In genomic region chr7:44547041-44547440, GRCm38 (mm10) we compare ENCODE assay signal across 1 mouse cellular context.
TF ChIP-seq lines count a peak whose summit lies in the region.

No protein-coding gene starts in this region.

TF ChIP-seq in CH12.LX, 34 proteins besides CTCF, POLR2A, EP300 and RAD21:
- no peak for TF ChIP-seq TCF12 (IDR thresholded peaks at IDR 0.05; ENCODE audit: low read depth, low read length)
- TF ChIP-seq MAFK (IDR thresholded peaks at IDR 0.05; ENCODE audit: insufficient replicate concordance, low read length): no peak
- TF ChIP-seq E2F4 (IDR thresholded peaks at IDR 0.05; ENCODE audit: insufficient replicate concordance, low read depth, low read length): no peak
- no peak for TF ChIP-seq JUN (IDR thresholded peaks at IDR 0.05; ENCODE audit: insufficient read depth, low read depth, low read length)
- no peak for TF ChIP-seq NRF1 (IDR thresholded peaks at IDR 0.05; ENCODE audit: low read depth, low read length)
- TF ChIP-seq UBTF (IDR thresholded peaks at IDR 0.05; ENCODE audit: low read depth, low read length): no peak
- TF ChIP-seq JUND (conservative IDR thresholded peaks at IDR 0.05; ENCODE audit: low read depth, low read length): no peak
- TF ChIP-seq IRF4 (IDR thresholded peaks at IDR 0.05; ENCODE audit: low read depth, low read length): no peak
- TF ChIP-seq CHD2 (IDR thresholded peaks at IDR 0.05; ENCODE audit: low read length): no peak
- no peak for TF ChIP-seq MAZ (IDR thresholded peaks at IDR 0.05; ENCODE audit: low read depth, low read length)
- TF ChIP-seq BHLHE40 (IDR thresholded peaks at IDR 0.05; ENCODE audit: low read depth, low read length): no peak
- no peak for TF ChIP-seq GABPA (IDR thresholded peaks at IDR 0.05; ENCODE audit: insufficient replicate concordance, low read depth, low read length)
- no peak for TF ChIP-seq HCFC1 (IDR thresholded peaks at IDR 0.05; ENCODE audit: low read depth, low read length)
- TF ChIP-seq NELFE (IDR thresholded peaks at IDR 0.05; ENCODE audit: low read depth, low read length): no peak
- TF ChIP-seq MEF2A (IDR thresholded peaks at IDR 0.05; ENCODE audit: borderline replicate concordance, low read depth, low read length): no peak
- no peak for TF ChIP-seq ZKSCAN1 (IDR thresholded peaks at IDR 0.05; ENCODE audit: borderline replicate concordance, low read depth, low read length)
- no peak for TF ChIP-seq MXI1 (IDR thresholded peaks at IDR 0.05; ENCODE audit: low read depth, low read length)
TF ChIP-seq in CH12.LX: peak in this region for 0.
